Mouse (Mus musculus) G1E (cell line): ENCODE results near the gene Arhgef19.

Experiments
- CTCF ChIP-seq: IDR thresholded peaks from 2 replicates; pipeline ENCODE4 v1.5.1; 2012; ENCODE audit warnings: low read depth, low read length, inconsistent platforms, mixed read lengths
- GATA1 ChIP-seq: IDR thresholded peaks from 2 replicates; pipeline ENCODE4 v1.6.1; 2012; ENCODE audit warnings: borderline replicate concordance, low read length, inconsistent platforms, mixed read lengths
- POLR2AphosphoS5 ChIP-seq: IDR thresholded peaks from 2 replicates; pipeline ENCODE4 v1.6.1; 2012; ENCODE audit warnings: low read depth, low read length, inconsistent platforms; ENCODE audit not compliant: insufficient replicate concordance

DNA sequence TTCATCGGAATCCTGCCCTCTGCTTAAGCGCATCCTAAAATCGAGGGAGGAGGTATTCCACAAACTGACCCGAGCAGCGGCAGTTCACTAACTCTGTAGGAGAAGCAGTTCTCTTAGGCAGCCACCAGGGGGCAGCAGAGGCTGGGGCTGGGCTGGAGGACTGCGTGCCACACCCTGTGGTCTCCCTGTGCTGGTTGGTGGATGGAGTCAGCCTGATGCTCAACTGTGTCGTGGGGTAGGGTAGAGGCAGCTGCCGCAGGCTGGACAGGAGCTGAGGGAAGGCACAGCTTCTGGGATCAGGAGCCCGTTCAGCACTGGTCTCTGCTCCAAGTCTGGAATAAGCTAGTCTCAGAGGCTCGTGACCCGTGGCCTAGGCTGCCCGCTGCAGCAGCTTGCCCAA lies 34.0 kb downstream of the Arhgef19 start:
- TF ChIP-seq CTCF (no peak; the same call in 1 of the 2 replicates), GATA1 (no peak), POLR2AphosphoS5 (no peak)
